Mouse (Mus musculus) liver (tissue): ENCODE measurements at regions not wholly inside any gene's neighbourhood (a gene's known extent, or its start where the extent isn't known, plus 50 kb on each side); places are given as distances from the start of the nearest gene placed in this dataset.

ENCODE experiments used
- DNase-seq: peaks from one replicate; pipeline ENCODE4 v3.0.0-alpha.2; 2020; ENCODE audit warnings: mixed read lengths

DNA sequence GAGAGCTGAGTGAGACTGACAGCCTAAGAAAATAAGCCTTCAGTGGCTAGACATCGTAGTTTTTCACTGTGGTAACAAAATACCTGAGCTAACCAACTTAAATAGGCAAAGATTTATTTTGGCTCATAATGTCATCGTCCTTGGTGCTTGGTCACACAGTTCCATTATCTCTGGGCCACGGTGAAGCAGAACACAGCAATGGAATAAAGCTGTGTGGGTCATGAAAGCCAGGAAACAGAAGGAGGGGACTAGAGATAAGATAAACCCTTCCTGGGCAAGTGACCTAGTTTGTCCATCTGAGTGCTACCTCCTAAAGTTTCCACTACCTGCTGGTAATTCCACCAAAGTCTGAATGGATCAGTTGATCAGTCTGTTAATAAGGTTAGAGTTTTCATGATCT, 134.8 kb upstream of the Gm5129 start:
- DNase-seq = no peak

DNA sequence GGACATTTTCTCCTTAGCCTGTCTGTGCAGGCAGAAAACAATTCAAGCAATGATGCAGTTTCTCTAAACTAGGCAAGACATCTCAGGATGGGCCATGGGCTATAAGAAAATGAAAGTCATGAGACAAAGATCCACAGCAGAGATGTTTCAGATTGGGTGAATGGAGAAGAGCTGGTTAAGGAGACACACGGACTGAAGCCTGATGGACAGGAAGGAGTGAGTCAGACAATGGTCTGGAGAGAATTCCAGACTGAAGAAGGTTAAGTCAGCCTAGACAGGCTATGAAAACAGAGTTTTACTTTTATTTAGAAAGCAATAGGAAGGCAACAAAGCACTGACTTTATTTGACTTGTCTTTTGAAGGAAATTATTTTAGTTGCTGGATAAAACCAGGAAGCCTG, 137.5 kb upstream of the Il6 start:
- no peak for DNase-seq

DNA sequence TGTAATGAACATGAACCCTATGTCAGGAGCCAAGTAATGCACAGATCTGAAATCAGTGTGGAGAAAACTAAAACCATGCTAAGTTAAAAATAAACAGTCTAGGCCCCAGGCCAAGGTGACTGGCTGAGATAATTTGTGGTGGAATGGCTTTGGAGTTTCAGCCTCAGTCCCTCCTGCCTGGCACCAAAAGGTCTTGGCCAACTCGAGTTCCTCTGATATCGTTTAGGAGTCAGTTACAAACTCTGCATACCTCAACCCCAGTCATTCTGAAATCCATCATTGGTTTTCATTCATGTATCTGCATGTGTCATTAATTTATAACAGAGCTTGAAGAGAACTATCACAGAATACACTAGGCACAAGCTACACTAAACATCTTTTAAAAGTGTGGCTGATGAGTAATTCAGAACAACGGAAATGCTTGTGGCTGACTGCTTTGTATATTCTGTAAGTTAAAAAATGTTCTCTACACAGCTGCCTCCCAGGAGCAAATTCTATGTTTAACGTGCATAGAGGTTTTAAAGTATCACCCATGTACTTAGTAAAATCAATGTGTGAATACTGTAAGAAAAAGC, 125.6 kb upstream of the Il6 start:
- DNase-seq = no peak

DNA sequence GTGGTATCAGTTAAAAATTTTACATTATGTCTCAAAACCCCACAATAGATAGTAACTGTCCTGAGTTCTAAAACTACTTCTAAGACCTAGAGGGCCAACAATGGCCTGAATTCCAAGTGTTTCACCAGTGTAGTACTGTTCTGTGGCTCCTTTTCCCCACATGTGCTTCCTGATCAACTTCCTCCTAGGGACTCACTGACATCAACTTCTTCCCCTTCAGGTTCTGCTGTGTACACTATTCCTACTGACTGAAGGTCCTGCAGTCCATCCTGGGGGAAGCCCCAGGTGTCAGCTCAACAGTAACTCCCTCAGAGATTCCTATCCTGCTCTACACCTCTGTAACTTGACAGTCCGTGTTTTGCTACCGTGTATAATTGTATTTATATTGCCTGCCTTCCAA, 120.6 kb upstream of the Il6 start:
- DNase-seq = no peak

DNA sequence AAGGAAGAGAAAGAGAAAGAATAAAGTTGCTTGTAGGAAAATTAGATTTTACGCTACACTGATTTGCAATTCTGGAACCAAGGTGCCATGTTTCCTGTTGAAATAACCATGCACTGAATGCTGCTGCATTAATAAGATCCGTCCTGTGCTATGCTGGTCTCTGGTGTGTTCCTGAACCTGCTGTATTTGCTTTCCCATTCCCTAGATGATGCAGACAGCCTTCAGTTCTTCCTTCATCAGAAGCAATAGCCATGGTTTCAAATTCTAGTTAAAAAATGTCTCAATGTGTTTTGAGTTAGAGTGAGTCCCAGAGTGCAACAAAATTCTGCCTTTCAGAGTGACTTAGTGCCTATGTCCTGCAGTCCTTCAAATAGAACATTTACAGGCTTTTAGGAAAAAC, 120.1 kb upstream of the Il6 start:
- no peak for DNase-seq

DNA sequence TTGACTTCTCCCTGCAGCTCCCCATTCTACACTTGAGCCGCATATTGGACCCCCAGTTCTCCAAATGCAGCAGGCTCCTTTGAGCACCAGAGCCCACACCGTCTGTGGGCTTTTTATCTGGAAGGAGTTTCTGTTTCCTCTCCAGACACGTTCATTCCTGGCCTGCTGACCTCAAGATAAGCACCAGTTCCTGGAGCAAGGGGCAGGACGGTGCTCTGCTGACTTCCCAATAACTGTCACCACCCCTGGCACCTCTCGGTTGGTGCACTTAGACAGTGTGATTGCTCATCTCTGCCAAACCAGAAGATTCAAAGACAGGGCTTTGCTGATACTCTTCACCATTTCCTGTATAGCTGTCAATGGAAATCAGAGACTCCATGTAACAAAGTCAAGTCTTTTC, 119.1 kb upstream of the Il6 start:
- DNase-seq = peak; percentile 71

DNA sequence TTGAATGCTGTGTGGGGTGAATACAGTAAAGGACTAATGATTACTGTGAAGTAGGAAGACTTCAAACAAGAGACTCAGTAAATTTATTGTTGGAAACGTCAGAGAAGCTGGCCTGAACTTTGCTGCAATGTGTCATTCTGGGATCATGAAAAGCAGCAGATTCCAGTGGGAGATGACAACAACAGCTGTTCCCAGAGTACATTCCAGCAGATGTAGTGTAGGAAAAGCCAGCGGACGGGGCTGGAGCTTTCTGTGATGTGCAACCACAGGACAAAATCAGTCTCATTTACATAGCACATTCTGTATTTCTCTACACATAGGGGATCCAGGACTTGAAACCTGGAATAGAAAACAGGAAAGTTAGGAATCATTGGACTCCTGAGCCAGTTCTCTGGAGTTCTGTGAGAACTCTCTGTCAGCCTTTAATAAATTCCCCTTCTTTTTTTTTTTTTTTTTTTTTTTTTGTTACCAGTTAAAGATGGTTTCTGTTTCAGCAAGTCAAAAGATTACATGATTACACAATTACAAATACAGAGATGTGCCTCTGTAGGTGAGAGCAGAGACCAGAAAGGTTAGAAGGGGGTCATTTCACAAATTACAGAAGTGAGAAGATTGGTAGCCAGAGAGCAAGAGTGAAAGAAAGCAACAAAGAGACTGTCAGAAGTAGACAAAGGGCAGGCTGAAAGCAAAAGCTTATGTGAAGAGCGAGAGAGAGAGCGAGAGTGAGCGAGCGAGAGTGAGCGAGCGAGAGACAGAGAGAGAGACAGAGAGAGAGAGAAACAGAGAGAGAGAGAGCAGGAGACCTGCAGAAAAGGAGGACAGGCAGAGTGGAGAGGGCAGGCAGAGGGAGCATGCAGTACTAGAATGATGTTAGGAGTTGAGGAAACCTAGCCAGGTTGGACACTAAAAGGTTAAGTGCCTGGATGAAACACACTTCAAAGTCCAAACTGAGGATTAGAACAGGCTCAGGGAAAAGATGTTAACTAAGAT, 118.0 kb upstream of the Il6 start:
- no peak for DNase-seq

DNA sequence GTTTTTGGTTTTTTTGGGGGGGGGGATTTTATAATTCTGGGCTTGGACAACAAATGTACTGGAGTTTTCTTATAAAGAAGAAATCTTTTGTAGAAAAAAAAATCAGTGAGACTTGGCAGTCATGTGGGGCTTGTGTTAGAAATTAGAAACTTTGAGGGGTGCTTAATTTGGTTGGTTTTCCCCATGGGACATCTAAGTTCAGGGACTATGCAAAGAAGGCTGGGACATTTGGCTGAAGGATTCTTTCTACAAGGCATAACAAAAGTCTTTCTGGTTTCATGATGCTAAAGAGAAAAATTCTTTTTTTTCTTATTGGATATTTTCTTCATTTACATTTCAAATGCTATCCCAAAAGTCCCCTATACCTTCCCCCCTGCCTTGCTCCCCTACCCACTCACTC, 115.3 kb upstream of the Il6 start:
- no peak for DNase-seq

DNA sequence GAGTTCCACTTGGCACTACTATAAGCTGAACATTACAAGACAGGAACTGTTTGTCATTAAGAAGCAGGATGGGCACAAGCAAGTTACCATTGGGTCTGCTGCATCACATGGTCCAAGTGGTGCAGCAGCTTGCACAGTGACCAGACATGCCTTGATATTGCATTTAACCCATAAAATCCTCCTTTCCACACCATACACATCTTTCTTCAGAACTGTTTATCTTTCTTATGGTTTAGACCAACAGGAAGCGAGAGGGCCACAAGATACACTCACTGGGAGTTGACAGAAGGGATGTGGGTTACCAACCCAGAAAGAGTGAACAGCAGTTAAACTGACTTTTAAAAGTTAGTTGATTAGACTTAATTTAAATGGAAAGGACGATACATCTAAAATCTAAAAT, 111.2 kb upstream of the Il6 start:
- DNase-seq = no peak

DNA sequence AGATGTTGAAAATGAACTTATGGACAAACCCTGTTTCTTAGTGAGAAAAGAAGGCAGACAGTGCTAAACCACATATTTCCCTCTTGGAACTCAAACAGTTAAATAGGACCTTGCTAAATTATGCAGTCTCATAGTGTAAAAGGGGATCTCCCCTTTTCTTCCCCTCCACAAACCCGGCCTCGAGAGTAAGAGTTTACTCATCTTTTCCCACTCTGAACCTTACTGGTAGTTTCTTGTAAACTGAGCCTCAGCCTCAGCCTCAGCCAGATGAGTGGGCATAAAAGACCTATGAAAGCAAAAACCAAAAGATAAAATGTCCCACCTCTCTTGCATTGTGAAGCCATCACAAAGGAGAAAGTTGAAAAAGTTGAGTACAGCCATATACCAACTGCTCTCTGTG, 92.6 kb upstream of the Il6 start:
- DNase-seq = no peak

DNA sequence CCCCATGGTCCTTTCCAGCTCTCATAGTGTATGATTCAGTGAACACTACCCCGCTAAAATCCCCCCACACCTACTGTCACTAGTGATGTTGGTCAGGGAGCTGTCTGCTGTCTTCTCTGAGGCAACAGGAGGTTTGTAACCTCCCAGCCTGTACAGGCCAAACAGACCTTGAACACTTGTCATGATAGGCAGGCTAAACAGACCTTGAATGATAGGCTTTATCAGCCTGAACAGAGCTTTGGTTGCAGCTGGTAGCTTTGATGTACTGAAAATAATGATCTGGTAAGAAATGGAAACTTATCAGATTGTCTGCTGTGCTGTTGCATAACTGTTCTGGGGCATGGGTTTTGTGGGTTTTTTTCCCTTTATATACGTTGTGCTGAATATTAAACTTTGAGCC, 87.4 kb upstream of the Il6 start:
- DNase-seq = peak; percentile 10

DNA sequence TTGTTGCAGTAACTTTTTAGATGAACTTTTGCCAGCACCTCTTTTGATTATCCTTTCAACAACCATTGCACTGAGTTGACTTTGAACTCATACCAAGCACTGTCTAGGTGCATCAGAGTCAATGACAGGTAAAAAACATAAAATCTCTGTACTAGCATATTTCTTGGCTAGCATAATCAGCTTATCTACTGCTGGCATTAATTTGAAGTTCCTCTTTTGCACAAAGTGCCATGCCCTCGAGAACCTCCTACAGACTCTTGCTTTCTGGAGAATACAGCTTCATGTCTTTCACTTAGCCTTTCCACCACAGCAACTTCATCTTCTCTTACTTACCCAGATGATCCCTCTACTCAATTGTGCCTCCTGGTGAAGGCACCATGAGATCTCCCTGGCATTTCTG, 85.3 kb upstream of the Il6 start:
- DNase-seq = no peak

DNA sequence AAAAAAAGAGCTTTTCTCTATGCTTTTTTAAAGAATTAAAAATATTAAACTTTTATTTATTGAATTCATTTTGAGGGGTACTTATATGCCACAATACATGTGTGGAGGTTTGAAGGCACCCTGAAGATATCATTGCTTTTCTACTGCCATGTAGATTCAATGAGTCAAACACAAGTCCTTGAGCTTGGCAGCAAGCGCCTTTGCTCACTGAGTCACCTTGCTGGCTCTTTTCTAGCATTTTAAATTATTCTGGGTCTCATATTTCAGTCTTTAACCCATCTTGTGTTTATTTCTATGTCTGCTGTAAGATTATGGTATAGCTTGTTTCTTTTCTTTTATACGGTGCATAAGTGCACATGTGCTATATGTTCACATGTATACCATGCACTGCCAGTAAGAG, 83.5 kb upstream of the Il6 start:
- DNase-seq = no peak

DNA sequence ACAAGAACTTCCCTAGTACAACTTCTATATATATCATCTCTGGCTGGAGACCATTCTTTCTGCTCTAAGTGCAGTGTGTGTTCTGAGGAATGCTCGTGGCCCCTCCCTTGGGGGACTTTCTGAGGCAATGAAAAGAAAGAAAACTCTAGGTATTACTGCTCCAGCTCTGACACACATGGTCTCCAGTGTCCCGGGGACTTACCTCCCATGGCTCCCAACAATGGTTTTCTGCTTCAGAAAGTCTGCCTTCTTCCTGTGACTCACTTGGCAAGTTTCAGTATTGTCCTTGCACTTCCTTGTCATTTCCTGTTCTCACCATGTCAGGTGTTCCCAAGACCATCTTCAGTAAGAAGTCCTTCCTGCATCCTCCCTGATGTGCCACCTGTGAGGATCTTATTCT, 65.7 kb upstream of the Il6 start:
- DNase-seq = no peak

DNA sequence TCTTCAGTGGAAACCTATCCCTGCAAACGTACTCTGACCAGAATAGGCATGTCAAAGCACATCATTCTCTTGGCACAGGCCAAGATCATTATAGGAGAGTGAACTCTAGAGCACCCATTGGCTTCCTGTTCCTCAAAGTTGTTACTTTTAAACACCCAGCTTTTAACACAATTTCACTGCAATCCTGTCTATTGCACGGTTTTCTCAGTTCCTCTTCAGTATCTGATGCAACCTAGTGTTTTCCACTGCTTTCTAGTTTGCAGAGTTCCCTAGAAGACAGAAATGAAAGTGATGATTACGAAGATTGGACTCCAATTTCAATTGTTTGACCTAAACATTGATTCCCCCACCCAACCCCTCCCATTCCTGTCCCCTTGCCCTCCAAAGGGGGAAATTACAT, 64.8 kb upstream of the Il6 start:
- no peak for DNase-seq

DNA sequence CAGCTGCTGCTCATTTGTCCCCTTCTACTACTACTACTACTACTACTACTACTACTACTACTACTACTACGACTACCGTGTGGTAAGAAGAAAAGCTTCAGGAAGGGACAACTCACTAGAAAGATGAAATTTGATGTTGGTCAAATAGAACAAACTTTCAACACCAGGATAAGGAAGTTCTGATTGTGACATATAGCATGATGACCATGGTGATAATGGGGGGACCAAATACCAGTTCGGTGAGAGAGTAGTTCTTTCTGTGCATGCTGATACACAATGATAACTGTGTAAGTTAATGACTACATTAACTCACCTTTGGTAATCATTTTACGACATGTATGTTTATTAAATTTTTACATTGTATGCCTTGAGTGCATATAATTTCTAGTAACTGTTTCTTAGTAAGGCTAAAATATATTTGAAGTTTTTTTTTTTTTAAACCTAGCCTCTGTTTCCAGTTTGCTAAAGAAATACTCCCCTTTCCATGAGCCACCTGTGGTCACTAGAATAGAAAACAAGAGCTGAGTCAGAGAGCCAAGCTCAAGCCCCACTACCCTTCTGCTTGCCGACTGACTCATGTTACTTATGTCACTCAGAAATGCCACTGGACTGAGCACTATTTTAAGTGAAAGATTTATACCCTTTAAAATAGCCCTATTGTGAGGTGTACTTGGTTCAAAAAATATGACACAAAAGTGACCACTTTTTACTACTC, 62.3 kb upstream of the Il6 start:
- no peak for DNase-seq

DNA sequence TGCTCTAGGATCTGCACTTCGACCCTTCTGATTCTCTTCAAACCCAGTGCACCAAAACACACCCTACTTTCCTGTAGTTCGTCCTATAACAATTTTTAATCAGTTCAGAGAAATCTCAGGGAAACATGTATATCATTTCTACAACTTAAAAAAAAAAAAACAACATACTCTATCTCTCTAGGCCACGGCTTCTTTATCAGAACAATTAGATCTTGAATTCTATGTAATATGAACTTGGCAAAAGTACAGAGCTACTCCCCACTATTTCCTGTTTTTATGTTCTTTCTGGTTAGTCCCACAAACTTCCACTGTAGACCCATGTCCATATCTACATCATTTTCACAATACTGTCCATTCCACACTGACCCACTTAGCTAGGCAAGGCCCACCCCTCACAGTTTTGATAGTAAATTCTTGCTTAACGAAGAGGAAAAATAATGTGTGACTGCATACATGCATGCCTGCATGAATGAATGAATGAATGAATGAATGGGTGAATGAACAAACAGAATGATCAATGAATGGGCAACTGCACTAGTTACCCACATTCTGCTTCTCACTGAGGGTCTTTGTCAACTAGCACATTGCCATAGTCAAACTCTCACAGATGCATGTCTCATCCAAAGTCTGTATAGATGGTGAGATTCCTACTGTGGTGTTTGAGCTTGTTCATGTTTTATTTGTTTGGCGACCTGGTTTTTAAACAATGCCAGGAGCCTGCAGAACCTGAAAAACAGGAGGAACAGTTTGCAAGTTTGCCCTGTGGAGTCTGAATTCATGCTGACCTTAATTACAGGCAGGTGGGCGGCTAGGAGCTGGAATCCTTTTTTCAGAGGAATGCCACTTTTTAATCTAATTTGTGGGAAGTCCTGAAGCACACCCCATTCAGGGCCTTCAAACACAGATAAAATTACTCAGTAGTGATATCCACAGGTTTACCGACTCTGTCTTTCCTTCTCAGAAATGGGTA, 61.2 kb upstream of the Il6 start:
- DNase-seq = no peak
